Mouse (Mus musculus) hematopoietic stem cell, adult 5-6 weeks (primary cell): Measurements from ENCODE around the gene Rp2. TPM values are rescaled to one million over a fixed set of nuclear protein-coding genes. Genes with fewer than 3 reads are reported as not detected.
A peak's percentile ranks its signal among the peaks of the same experiment; 100 is the strongest.

Source experiments
- ATAC-seq, 2 experiments: fragments of 125-278 bp in 1 of 2; replicated peaks in 1 of 2; 2 replicates each; pipeline ENCODE4 v1.8.0; 2016 to 2017; ENCODE audit warnings: inconsistent platforms in 2 of 2, mild to moderate bottlenecking in 2 of 2, moderate number of reproducible peaks in 2 of 2, low read depth in 1 of 2, moderate TSS enrichment in 1 of 2; ENCODE audit not compliant: low FRiP score in 2 of 2, poor library complexity in 2 of 2, severe bottlenecking in 2 of 2, insufficient read depth in 1 of 2, low TSS enrichment in 1 of 2
- total RNA-seq: library from RNA; stranded (forward); fragments of 172-1452, 232-1000 nt; gene quantifications from 2 replicates; pipeline ENCODE4 v1.2.3, GENCODE M21; 2017

Gene Rp2
- total RNA-seq, 1 experiment from 2014 or later, result 41.3 TPM

- no peak for ATAC-seq
Observed at GRCm38 (mm10) chrX:20412221-20412620, 47.9 kb downstream of the Rp2 start.

- no peak for ATAC-seq
Observed at GRCm38 (mm10) chrX:20414885-20415622, 50.8 kb downstream of the Rp2 start.

DNA sequence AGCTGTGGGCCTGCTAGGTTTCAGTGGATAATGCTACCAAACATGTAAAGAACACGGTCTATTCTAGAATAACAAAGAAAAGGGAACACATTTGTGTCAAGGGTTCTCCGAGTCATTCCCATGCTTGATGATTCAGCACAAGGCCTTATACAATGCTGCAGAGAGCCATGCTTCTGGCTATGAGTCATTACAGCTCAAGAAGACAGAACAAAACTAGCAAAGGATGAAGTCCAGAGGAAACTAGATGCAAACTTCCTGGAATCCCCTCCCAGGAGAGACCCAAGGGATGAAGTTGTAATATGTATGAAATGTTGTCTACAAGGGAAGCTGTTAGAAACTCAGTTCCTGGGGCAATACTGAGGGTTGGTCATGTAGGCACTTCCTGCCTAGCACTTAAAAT, 54.2 kb downstream of the Rp2 start:
- ATAC-seq, result no peak

GRCm38 (mm10) chrX:20419536-20419935, 55.3 kb downstream of the Rp2 start:
- no peak for ATAC-seq

DNA sequence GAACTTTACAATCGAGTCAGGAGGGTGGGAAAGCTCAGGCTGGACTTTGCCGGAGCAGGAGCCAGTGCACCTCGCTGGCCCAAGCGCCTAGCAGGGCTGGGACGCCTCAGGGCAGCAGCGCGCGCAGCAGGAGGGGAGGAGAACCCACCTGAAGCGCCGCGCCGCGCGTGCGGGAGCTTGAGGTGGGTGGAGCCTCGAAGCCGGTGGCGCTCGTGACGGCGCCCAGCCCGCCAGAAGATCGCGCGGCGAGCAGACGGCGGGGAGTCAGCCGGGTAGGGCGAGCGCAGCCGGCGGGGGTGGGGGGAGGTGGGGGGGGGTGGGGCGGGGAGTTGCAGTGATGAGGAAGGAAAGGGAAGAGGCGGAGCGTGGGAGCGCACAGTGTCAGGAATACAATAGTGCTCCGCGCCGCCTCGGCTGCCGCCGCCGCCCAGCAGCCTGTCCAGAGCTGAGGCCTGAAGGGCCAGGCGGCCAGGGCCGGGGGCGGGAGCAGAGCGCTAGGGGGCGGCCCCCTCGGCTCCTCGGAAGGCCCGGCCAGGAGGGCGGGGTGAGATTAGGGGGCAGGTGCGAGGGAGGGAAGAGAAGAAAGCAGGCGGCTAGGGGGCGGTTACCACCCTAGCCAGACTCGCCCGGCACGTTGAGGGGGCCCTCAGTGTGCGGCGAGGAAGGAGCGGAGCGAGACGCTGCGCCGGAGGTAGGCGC, 61.0 kb downstream of the Rp2 start, which contains the start of gene Jade3:
Gene Jade3, plus strand, starts transcription at position 549 of the 699 bp plus-strand sequence.
- ATAC-seq, result peak; percentile 90 to 91

DNA sequence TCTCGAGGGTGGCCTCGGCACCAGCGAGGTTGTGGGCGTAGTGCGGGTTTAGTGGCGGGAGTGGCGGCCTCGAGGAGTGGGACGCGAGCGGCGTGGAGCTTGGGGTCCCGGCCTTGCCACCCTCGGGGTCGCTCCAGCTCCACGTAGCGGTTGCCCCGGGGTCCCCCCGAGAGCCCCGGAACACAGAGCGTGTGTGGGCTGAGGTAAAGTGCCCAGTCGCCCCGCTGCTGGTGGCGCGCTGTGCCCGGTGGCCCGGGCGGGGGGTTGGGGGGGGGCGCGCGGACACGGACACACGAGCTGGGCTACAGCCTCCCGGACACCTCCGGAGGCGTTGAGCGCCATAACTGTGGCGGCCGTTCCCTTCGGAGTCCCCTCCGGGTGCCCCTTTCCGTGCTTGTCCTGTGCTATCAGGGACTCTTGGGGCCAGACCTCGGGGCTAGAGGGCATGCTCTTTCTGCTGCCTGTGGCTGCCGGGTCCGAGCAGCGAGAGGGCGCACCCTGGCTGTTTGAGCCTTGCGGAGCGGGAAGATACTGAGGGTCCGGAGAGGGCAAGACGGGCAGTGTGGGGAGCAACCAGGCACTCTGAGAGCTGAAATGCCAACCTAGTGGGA, 61.7 kb downstream of the Rp2 start:
- ATAC-seq, result peak; percentile 17 to 44; a peak in 3 of 4 replicates

Other genes starting within 250 kb of the Rp2 start
- gene Slc9a7, start 72.7 kb upstream of the Rp2 start, total RNA-seq, result 8.7 and 12.4 TPM in 2 replicates
- 14.4 and 15.6 TPM in 2 replicates for gene Jade3, start 61.2 kb downstream of the Rp2 start, total RNA-seq
- gene Rgn, start 185.3 kb downstream of the Rp2 start, total RNA-seq, result not detected in 2 replicates